Mouse (Mus musculus): Measurements from ENCODE around the gene Plb1. TPM values are rescaled to one million over a fixed set of nuclear protein-coding genes. Genes with fewer than 3 reads are reported as not detected.

Plb1 gene
- polyA plus RNA-seq (2015; fragmentation: Nextera tagmentation; extraction: Ambion mirVana): 0.94 and 1.4 TPM in 2 replicates

DNA sequence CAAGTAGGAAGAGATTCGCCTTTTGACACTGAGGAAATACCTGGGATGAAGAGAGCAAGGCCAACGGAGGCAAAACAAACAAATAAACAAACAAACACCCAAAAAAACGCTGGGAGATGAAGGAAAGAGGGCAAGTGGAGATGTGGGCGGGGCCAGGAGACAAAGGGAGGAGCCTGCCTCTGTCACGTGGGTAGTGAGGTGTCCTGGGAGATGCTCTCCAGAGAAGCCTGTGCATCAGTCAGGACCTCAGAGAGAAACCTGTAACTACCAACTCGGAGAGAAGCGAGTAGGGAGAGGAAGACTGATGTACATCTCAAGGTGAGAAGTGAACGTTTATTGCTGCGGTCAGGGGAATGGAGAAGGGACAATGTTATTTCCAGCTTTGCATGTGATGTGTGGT lies at the start of gene Plb1:
TSS of gene Plb1 (plus strand) at position 235 of the 400 bp plus-strand sequence.
- no peak for ATAC-seq (ENCODE audit: insufficient read depth, low FRiP score)
- 74% methylated on average over 9 of the region's 9 CpGs for WGBS
- Histone ChIP-seq H3K9me3 (replicated peaks; ENCODE audit: control insufficient read depth, low read length) (no peaks in the 10 kb centered on the region), H3K36me3 (ENCODE audit: control insufficient read depth, insufficient read depth, low read length) (no peaks in the 10 kb centered on the region), H3K27ac (ENCODE audit: low read length) (no peak within 1 kb of the TSS), H3K4me1 (ENCODE audit: control insufficient read depth, insufficient read depth, low read length) (no peaks in the 10 kb centered on the region), H3K4me3 (replicated peaks; ENCODE audit: low read length) (no peak within 1 kb of the TSS), H3K4me2 (ENCODE audit: low read depth, low read length) (no peak within 1 kb of the TSS), H3K27me3 (ENCODE audit: control insufficient read depth, insufficient read depth, low read length) (no peaks in the 10 kb centered on the region), H3K9ac (ENCODE audit: low read length) (no peak within 1 kb of the TSS)

DNA sequence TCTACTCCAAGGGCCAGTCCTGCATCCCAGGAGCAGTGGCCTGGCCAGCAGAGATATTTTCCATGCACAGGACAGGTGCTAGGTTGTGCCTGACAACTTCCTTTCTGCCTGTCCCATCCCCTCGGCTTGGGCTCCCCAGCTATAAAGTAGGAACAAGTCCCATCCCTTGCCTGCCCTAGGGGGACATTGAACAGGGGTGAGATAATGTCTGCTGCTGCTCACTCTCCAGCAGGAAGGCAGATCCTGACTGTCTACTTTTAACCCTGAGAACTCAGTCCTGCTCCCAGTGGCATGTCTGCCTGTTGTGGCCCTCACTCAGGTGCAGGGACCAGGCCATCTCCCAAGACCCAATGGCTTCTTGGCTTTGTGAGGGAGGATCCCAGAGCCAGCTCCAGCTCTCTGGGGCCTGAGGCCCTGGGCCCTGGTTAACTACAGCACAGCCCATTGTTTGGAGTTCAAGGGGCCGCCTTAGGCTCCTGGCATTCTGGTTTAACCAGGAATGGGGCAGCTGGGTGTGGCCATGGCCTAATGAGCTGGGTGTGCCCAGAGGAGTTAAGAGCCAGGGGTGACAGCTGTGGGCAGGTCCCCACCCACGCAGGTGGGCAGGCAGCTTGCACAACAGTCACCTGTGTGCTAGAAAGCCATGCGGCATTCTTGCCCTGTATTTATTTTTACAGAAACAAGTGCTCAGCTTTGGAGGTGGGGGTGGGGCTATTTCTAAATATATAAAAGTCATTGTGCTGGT lies 49.5 kb upstream of the Plb1 start:
- H3K4me3 ChIP-seq (replicated peaks; ENCODE audit: low read length): no peak overlapping the region
- H3K27ac ChIP-seq (ENCODE audit: low read length): peak overlapping the region; percentile 92
- H3K9ac ChIP-seq (ENCODE audit: low read length): 0 out of 2 replicates have a peak overlapping the region, but pooled peaks have one; percentile 41
- peak; percentile 94 for ATAC-seq (ENCODE audit: insufficient read depth, low FRiP score)
- no peaks in the 10 kb centered on the region for H3K27me3 ChIP-seq (ENCODE audit: control insufficient read depth, insufficient read depth, low read length)
- no peaks in the 10 kb centered on the region for H3K9me3 ChIP-seq (replicated peaks; ENCODE audit: control insufficient read depth, low read length)
- H3K36me3 ChIP-seq (ENCODE audit: control insufficient read depth, insufficient read depth, low read length): no peaks in the 10 kb centered on the region
- WGBS: 37% methylated on average over 4 of the region's 4 CpGs
- H3K4me2 ChIP-seq (ENCODE audit: low read depth, low read length): no peak overlapping the region
- peaks cover 7% of the 10 kb centered on the region for H3K4me1 ChIP-seq (ENCODE audit: control insufficient read depth, insufficient read depth, low read length)

DNA sequence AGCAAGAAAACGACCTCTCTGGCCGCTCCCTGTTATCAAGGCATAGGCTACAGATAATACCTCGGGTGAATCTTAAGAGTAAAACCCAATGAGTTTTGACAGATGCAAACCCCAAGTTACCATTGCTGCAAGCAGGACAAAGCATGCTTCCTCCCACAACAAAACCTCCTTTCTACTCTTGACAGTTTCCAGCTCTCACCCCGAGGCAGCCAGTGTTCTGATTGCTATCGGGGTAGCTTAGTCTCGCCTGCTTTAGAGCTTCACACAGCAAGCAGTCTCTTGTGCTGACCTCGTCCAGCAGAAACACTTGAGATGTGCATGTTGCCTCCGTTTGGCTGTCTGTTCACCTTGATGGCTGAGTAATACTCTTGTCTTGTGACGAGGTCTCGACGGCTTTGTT lies 44.8 kb upstream of the Plb1 start:
- ATAC-seq (ENCODE audit: insufficient read depth, low FRiP score): no peak
- 47% methylated on average over 11 of the region's 11 CpGs for WGBS

DNA sequence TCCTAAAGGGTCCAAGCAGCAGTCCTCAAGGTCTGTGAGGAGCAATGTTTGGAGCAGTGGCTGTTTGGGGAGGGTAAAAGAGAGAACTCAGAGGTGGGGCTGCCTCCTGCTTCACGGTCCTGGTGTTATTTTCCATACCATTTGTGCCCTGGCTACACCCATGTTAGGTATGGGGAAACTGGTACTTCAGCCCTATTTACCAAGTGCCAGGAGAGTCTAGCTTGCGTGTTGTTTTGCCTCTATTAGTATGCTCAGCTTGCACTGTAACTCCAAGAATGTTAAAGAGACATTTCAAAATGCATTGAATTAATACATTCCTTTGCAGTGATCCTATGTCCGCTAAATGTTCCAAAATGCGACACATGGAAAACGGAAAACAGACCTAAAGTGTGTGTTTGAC lies 41.2 kb upstream of the Plb1 start:
- Histone ChIP-seq H3K27ac (ENCODE audit: low read length) (peak overlapping the region; percentile 40; the same call in 1 of the 2 replicates), H3K36me3 (ENCODE audit: control insufficient read depth, insufficient read depth, low read length) (no peaks in the 10 kb centered on the region), H3K9ac (ENCODE audit: low read length) (no peak overlapping the region), H3K4me3 (replicated peaks; ENCODE audit: low read length) (no peak overlapping the region), H3K27me3 (ENCODE audit: control insufficient read depth, insufficient read depth, low read length) (no peaks in the 10 kb centered on the region), H3K9me3 (replicated peaks; ENCODE audit: control insufficient read depth, low read length) (no peaks in the 10 kb centered on the region), H3K4me2 (ENCODE audit: low read depth, low read length) (no peak overlapping the region), H3K4me1 (ENCODE audit: control insufficient read depth, insufficient read depth, low read length) (0 out of 2 replicates have a peak, but pooled peaks cover 2% of the 10 kb centered on the region)
- ATAC-seq (ENCODE audit: insufficient read depth, low FRiP score): no peak
- 65% methylated on average over 5 of the region's 5 CpGs for WGBS

More for the DNA sequence above, 44.8 kb upstream of the Plb1 start:
- no peaks in the 10 kb centered on the region for H3K36me3 ChIP-seq (ENCODE audit: control insufficient read depth, insufficient read depth, low read length)
- no peaks in the 10 kb centered on the region for H3K27me3 ChIP-seq (ENCODE audit: control insufficient read depth, insufficient read depth, low read length)
- no peaks in the 10 kb centered on the region for H3K9me3 ChIP-seq (replicated peaks; ENCODE audit: control insufficient read depth, low read length)
- no peak overlapping the region for H3K27ac ChIP-seq (ENCODE audit: low read length)
- no peak overlapping the region for H3K4me3 ChIP-seq (replicated peaks; ENCODE audit: low read length)
- no peak overlapping the region for H3K4me2 ChIP-seq (ENCODE audit: low read depth, low read length)
- peaks cover 3% of the 10 kb centered on the region for H3K4me1 ChIP-seq (ENCODE audit: control insufficient read depth, insufficient read depth, low read length)
- H3K9ac ChIP-seq (ENCODE audit: low read length): no peak overlapping the region

DNA sequence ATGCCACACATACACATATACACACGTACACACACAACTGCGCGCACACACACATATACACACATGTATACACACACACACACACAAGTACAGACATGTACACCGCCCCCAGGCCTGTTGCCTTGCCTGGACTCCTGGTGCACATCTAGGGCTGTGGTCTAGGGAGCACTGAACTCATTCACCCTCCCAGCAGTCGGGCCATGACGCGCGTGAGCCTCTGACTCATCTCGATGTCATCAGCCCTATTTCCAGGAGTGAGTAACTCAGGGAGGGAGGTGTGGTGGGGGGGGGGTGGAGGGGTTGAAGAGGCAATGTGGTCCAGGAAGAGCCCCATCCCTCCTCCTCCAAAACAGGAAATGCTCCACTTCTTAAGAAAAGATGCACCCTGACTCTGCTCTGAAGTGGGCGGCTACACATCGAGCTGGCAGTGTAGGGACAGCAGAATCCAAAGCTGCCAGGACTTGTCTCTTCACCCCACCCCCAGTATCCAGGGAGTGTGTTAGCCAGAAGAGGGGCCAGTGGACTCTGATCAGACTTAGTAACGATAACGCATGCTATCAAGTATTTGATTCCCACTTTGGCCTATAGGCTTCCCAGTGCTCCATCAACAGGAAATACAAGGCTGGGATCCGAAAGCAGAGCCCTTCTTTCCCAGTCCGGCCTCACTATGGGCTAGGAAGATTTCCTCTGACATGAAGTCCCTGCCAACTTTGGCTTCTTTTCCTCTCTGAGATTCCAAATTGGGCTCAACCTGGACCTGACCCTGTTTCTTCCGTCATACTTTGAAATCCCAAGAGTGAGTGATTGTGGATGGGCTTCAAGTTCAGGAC lies 40.3 kb upstream of the Plb1 start:
- Histone ChIP-seq H3K27me3 (ENCODE audit: control insufficient read depth, insufficient read depth, low read length) (no peaks in the 10 kb centered on the region), H3K4me2 (ENCODE audit: low read depth, low read length) (no peak overlapping the region), H3K4me3 (replicated peaks; ENCODE audit: low read length) (no peak overlapping the region), H3K4me1 (ENCODE audit: control insufficient read depth, insufficient read depth, low read length) (0 out of 2 replicates have a peak, but pooled peaks cover 3% of the 10 kb centered on the region), H3K36me3 (ENCODE audit: control insufficient read depth, insufficient read depth, low read length) (no peaks in the 10 kb centered on the region), H3K27ac (ENCODE audit: low read length) (peak overlapping the region; percentile 40), H3K9me3 (replicated peaks; ENCODE audit: control insufficient read depth, low read length) (no peaks in the 10 kb centered on the region), H3K9ac (ENCODE audit: low read length) (no peak overlapping the region)
- 71% methylated on average over 16 of the region's 16 CpGs for WGBS
- ATAC-seq (ENCODE audit: insufficient read depth, low FRiP score): peak; percentile 59

DNA sequence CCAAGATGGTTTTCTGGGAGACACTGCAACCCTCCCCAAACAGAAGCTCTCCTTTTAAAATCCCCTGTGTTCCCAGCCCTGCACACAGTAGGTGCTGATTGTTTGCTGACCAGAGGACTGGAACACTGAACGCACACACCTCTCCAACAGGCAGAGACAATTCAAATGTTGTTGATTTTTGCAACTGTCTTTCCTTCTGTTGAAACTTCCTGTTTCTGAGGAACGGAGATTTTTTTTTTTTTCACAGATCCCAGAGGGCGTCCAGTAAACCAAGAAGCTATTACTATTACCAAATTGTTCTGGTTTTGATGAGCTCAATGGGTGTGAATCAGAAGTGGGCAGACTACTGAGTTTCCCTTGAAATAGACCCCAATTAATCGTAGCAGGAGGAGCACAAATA lies 38.3 kb upstream of the Plb1 start:
- H3K27ac ChIP-seq (ENCODE audit: low read length): no peak overlapping the region
- H3K4me3 ChIP-seq (replicated peaks; ENCODE audit: low read length): no peak overlapping the region
- WGBS: 60% methylated on average over 4 of the region's 4 CpGs
- H3K27me3 ChIP-seq (ENCODE audit: control insufficient read depth, insufficient read depth, low read length): no peaks in the 10 kb centered on the region
- no peaks in the 10 kb centered on the region for H3K9me3 ChIP-seq (replicated peaks; ENCODE audit: control insufficient read depth, low read length)
- no peak overlapping the region for H3K9ac ChIP-seq (ENCODE audit: low read length)
- no peak for ATAC-seq (ENCODE audit: insufficient read depth, low FRiP score)
- no peak overlapping the region for H3K4me2 ChIP-seq (ENCODE audit: low read depth, low read length)
- no peaks in the 10 kb centered on the region for H3K36me3 ChIP-seq (ENCODE audit: control insufficient read depth, insufficient read depth, low read length)
- H3K4me1 ChIP-seq (ENCODE audit: control insufficient read depth, insufficient read depth, low read length): 0 out of 2 replicates have a peak, but pooled peaks cover 5% of the 10 kb centered on the region

DNA sequence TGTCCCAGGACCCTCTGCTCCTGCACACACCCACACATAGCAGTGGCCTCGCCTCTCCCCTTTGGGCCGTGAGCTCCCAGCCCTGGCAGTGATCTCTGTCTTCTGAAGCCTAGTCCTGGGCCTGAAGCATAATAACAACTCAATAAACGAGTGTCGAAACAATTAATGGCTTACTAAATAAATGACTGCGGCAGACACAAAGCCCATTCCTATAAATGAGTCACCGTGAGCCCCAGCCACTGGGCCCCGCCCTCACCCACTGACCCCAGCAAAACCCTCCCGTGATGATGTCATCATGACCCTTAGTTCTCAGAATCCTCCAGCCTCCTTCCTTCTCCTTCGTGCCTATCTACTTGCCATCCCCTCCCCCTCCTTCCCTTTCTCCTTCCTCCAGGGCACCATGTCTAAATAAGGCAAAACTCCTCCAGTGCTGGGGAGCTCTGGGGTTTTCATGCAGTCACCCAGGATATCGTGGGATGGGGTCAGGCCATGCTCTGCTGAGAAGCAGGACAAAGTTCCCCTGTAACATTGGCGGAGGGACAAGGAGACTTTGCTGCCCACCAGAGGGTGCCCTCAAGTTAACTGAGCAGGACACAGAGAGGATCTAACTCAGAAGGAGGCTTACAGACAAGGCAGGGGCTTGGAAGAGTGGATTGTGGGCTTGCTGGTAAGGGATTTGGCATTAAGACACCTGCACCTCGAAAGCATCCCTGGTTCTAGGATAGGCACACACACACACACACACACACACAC lies 36.5 kb upstream of the Plb1 start:
- Histone ChIP-seq H3K4me2 (ENCODE audit: low read depth, low read length) (no peak overlapping the region), H3K9me3 (replicated peaks; ENCODE audit: control insufficient read depth, low read length) (no peaks in the 10 kb centered on the region), H3K4me1 (ENCODE audit: control insufficient read depth, insufficient read depth, low read length) (0 out of 2 replicates have a peak, but pooled peaks cover 5% of the 10 kb centered on the region), H3K27me3 (ENCODE audit: control insufficient read depth, insufficient read depth, low read length) (no peaks in the 10 kb centered on the region), H3K36me3 (ENCODE audit: control insufficient read depth, insufficient read depth, low read length) (no peaks in the 10 kb centered on the region), H3K27ac (ENCODE audit: low read length) (peak overlapping the region; percentile 43; the same call in 1 of the 2 replicates), H3K9ac (ENCODE audit: low read length) (no peak overlapping the region), H3K4me3 (replicated peaks; ENCODE audit: low read length) (no peak overlapping the region)
- 0 out of 2 replicates have a peak, but pooled peaks have one; percentile 3 for ATAC-seq (ENCODE audit: insufficient read depth, low FRiP score)
- 46% methylated on average over 12 of the region's 12 CpGs for WGBS

DNA sequence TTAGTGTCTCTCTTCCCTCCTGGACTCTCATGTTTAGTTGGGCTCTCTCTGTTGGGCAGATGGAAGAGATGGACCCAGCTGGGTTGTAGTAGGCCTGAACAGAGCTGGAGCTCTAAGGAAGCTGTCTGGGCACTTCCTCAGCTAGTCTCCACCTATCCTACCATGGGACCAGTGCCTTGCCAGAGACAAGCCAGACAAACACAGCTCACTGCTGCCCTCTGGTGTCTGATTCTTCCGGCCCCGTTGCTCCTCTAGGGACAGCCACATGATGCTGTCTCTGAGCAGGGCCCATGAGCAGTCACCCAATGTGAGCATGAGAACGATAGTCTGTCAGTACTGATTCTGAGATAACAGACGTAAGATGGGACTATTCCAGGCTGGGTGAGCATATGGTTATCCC lies 34.8 kb upstream of the Plb1 start:
- no peaks in the 10 kb centered on the region for H3K9me3 ChIP-seq (replicated peaks; ENCODE audit: control insufficient read depth, low read length)
- 0 out of 2 replicates have a peak overlapping the region, but pooled peaks have one; percentile 73 for H3K27ac ChIP-seq (ENCODE audit: low read length)
- no peak overlapping the region for H3K4me2 ChIP-seq (ENCODE audit: low read depth, low read length)
- no peak overlapping the region for H3K9ac ChIP-seq (ENCODE audit: low read length)
- ATAC-seq (ENCODE audit: insufficient read depth, low FRiP score): peak; percentile 88
- no peaks in the 10 kb centered on the region for H3K27me3 ChIP-seq (ENCODE audit: control insufficient read depth, insufficient read depth, low read length)
- 14% methylated on average over 4 of the region's 4 CpGs for WGBS
- H3K4me3 ChIP-seq (replicated peaks; ENCODE audit: low read length): no peak overlapping the region
- no peaks in the 10 kb centered on the region for H3K36me3 ChIP-seq (ENCODE audit: control insufficient read depth, insufficient read depth, low read length)
- 0 out of 2 replicates have a peak, but pooled peaks cover 5% of the 10 kb centered on the region for H3K4me1 ChIP-seq (ENCODE audit: control insufficient read depth, insufficient read depth, low read length)
